In genomic region chr5:25086234-25086633, GRCm38 (mm10) we compare ENCODE assay signal across 8 mouse cellular contexts. TPM values are rescaled to one million over a fixed set of nuclear protein-coding genes. Genes with fewer than 3 reads are reported as not detected.
DNase-seq lines count a peak whose midpoint lies in the region; ATAC-seq and TF ChIP-seq lines count a peak whose summit lies in the region.

No protein-coding gene starts in this region.

- no peaks in the 10 kb centered on the region for H3K9me3 ChIP-seq in hindbrain, postnatal 0 days (ENCODE audit: low read length)
- H3K9me3 ChIP-seq in hindbrain, embryonic 12.5 days (replicated peaks): no peaks in the 10 kb centered on the region
- H3K9me3 ChIP-seq in heart, embryonic 15.5 days (replicated peaks): no peaks in the 10 kb centered on the region
- H3K9me3 ChIP-seq in stomach, postnatal 0 days (ENCODE audit: control insufficient read depth, low read length): no peaks in the 10 kb centered on the region

- peak overlapping the region; percentile 52; the same call in 1 of the 2 replicates for H3K27ac ChIP-seq in hindbrain, postnatal 0 days
- no peak overlapping the region for H3K27ac ChIP-seq in hindbrain, embryonic 12.5 days
- H3K27ac ChIP-seq in heart, embryonic 15.5 days: peak overlapping the region; percentile 7; the same call in 1 of the 2 replicates
- peak overlapping the region; percentile 24; the same call in 1 of the 2 replicates for H3K27ac ChIP-seq in stomach, postnatal 0 days (replicated peaks)

- H3K4me2 ChIP-seq in hindbrain, postnatal 0 days (ENCODE audit: low read depth, low read length): no peak overlapping the region
- no peak overlapping the region for H3K4me2 ChIP-seq in hindbrain, embryonic 12.5 days (replicated peaks)
- H3K4me2 ChIP-seq in heart, embryonic 15.5 days: no peak overlapping the region
- H3K4me2 ChIP-seq in stomach, postnatal 0 days (replicated peaks; ENCODE audit: low read depth): no peak overlapping the region

- TF ChIP-seq CTCF in hindbrain, postnatal 0 days (IDR thresholded peaks at IDR 0.05; ENCODE audit: low read depth): no peak
- TF ChIP-seq CTCF in lung, adult 2 months (IDR thresholded peaks at IDR 0.05; ENCODE audit: insufficient read depth, low read length): no peak
- TF ChIP-seq CTCF in stomach, postnatal 0 days (IDR thresholded peaks at IDR 0.05; ENCODE audit: low read depth): no peak

- no peak overlapping the region for H3K4me3 ChIP-seq in hindbrain, postnatal 0 days (ENCODE audit: low read length)
- no peak overlapping the region for H3K4me3 ChIP-seq in hindbrain, embryonic 12.5 days
- H3K4me3 ChIP-seq in heart, embryonic 15.5 days: no peak overlapping the region
- H3K4me3 ChIP-seq in lung, adult 2 months (replicated peaks; ENCODE audit: extremely low read depth, low read depth, low read length): no peak overlapping the region
- H3K4me3 ChIP-seq in stomach, postnatal 0 days (ENCODE audit: low read depth, low read length): no peak overlapping the region

- WGBS in hindbrain, postnatal 0 days: 28% methylated on average over 4 of the region's 4 CpGs
- WGBS in hindbrain, embryonic 12.5 days: 52% methylated on average over 4 of the region's 4 CpGs
- WGBS in heart, embryonic 15.5 days: 30% methylated on average over 4 of the region's 4 CpGs
- 36% methylated on average over 4 of the region's 4 CpGs for WGBS in lung, adult 2 months
- WGBS in stomach, postnatal 0 days: 31% methylated on average over 4 of the region's 4 CpGs

- no peaks in the 10 kb centered on the region for H3K36me3 ChIP-seq in hindbrain, postnatal 0 days (ENCODE audit: insufficient read depth, low read length)
- no peaks in the 10 kb centered on the region for H3K36me3 ChIP-seq in hindbrain, embryonic 12.5 days
- H3K36me3 ChIP-seq in heart, embryonic 15.5 days: no peaks in the 10 kb centered on the region
- H3K36me3 ChIP-seq in stomach, postnatal 0 days (ENCODE audit: control insufficient read depth, insufficient read depth, low read length): no peaks in the 10 kb centered on the region

- no peak for TF ChIP-seq POLR2A in lung, adult 2 months (IDR thresholded peaks at IDR 0.05; ENCODE audit: borderline replicate concordance, extremely low read depth, low read depth, low read length)

- ATAC-seq in hindbrain, postnatal 0 days: peak; percentile 46
- ATAC-seq in hindbrain, embryonic 12.5 days (ENCODE audit: low FRiP score): no peak
- ATAC-seq in heart, embryonic 15.5 days (replicated peaks; ENCODE audit: insufficient number of reproducible peaks, insufficient read depth, low FRiP score, low read depth): no peak
- ATAC-seq in stomach, postnatal 0 days (ENCODE audit: low FRiP score, low TSS enrichment): no peak

- TF ChIP-seq EP300 in stomach, postnatal 0 days (optimal IDR thresholded peaks at IDR 0.05): no peak

- H3K27me3 ChIP-seq in hindbrain, postnatal 0 days (ENCODE audit: insufficient read depth, low read length): no peaks in the 10 kb centered on the region
- H3K27me3 ChIP-seq in hindbrain, embryonic 12.5 days: no peaks in the 10 kb centered on the region
- H3K27me3 ChIP-seq in heart, embryonic 15.5 days: no peaks in the 10 kb centered on the region
- no peaks in the 10 kb centered on the region for H3K27me3 ChIP-seq in stomach, postnatal 0 days (ENCODE audit: control insufficient read depth, insufficient read depth, low read length)

- peaks cover 11% of the 10 kb centered on the region for H3K4me1 ChIP-seq in hindbrain, postnatal 0 days (ENCODE audit: insufficient read depth, low read length)
- H3K4me1 ChIP-seq in hindbrain, embryonic 12.5 days: no peaks in the 10 kb centered on the region
- peaks cover 37% of the 10 kb centered on the region for H3K4me1 ChIP-seq in heart, embryonic 15.5 days (replicated peaks)
- peaks cover 7% of the 10 kb centered on the region for H3K4me1 ChIP-seq in lung, adult 2 months (ENCODE audit: control insufficient read depth, insufficient read depth, low read length)
- 0 out of 2 replicates have a peak, but pooled peaks cover 2% of the 10 kb centered on the region for H3K4me1 ChIP-seq in stomach, postnatal 0 days (replicated peaks; ENCODE audit: control insufficient read depth, insufficient read depth)

- no peak overlapping the region for H3K9ac ChIP-seq in hindbrain, postnatal 0 days (replicated peaks; ENCODE audit: low read length)
- no peak overlapping the region for H3K9ac ChIP-seq in hindbrain, embryonic 12.5 days
- H3K9ac ChIP-seq in heart, embryonic 15.5 days: no peak overlapping the region
- H3K9ac ChIP-seq in stomach, postnatal 0 days (ENCODE audit: low read length): no peak overlapping the region

- peak; percentile 89 for DNase-seq in hindbrain, postnatal 0 days (ENCODE audit: low spot score)
- peak; percentile 13 for DNase-seq in R1 (ENCODE audit: low read depth, low spot score)
- peak; percentile 66 to 75 for DNase-seq in cerebellum, postnatal 36 days
- DNase-seq in lung, adult 2 months: peak; percentile 62
- DNase-seq in stomach, postnatal 0 days (ENCODE audit: low spot score): no peak
- DNase-seq in spleen, adult 18-20 months: no peak

RNA-seq across cellular contexts. Expression of gene Prkag2, which starts 14.2 kb away (rescaled TPM):
- 31.4 and 38.3 TPM in 2 replicates for total RNA-seq in hindbrain, postnatal 0 days (2014; rRNA removed)
- 85.5 and 86.4 TPM in 2 replicates for polyA plus RNA-seq in hindbrain, postnatal 0 days (2015; fragmentation: Nextera tagmentation; extraction: Ambion mirVana)
- polyA plus RNA-seq in hindbrain, embryonic 12.5 days (2016; fragmentation: Nextera tagmentation; extraction: Ambion mirVana): 56.7 and 62.9 TPM in 2 replicates
- polyA plus RNA-seq in heart, embryonic 15.5 days (2015; fragmentation: Nextera tagmentation; extraction: Ambion mirVana): 94.2 and 102 TPM in 2 replicates
- 10.9 and 18.0 TPM in 2 replicates for polyA plus RNA-seq in lung, adult 2 months (2012; rRNA removed)
- polyA plus RNA-seq in stomach, postnatal 0 days (2015; fragmentation: Nextera tagmentation; extraction: Ambion mirVana): 33.4 and 33.9 TPM in 2 replicates

Comparison
In these comparisons a context has a peak if more than half of its experiments do, and no peak if none do; other contexts are left out.
1. DNase-seq: peak in hindbrain, postnatal 0 days (single experiment), R1 (single experiment), cerebellum, postnatal 36 days (2 of 2) and lung, adult 2 months (single experiment); none in stomach, postnatal 0 days (single experiment) and spleen, adult 18-20 months (0 of 2).